Mouse (Mus musculus): ENCODE data around the gene Agtr1a.

Gene Agtr1a

DNA sequence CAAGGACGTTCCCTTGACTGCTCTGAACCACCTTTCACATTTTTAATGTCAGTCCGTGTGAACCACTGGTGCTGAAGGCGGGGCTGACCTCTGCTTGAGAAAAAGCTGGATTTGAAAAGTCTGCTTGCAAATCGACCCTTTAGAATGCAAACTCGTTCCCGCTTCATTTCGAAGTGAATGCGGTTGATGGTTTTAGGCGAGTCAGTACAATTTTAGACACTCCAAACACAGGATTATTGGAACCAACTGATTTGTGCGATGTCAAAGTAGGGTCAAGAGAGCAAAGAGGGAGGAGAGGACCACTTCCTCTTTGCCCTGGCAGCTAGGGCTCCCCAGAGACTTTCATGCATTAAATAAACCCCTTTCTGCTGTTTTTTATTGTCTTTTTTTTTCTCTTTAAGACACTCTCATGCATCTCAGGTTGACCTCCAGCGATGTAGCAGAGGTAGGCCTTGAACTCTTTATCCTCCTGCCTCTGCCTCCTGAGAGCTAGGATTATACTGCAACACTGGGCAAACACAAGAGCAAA lies 27.9 kb downstream of the Agtr1a start:
- no peak for DNase-seq (ENCODE audit: low spot score)

DNA sequence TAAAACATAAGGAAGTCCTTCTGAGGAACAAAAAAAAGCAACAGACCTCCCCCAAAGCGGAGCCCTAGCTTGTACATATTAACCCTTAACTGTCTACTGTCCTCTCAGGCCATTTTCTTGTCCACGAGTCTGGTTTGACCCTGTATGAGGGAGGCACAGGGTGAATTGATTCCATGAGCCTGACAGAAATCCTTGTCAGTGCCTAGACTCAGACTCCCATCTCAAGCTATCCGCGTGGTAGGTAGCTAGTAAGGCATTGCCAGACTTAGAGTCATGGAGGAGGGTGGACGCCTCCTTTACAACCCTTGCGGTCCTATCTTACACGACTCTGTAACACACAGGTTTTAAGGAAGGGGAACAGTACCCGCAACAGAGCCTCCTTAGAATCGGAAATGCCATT lies 28.5 kb downstream of the Agtr1a start:
- no peak for DNase-seq (ENCODE audit: low spot score)

DNA sequence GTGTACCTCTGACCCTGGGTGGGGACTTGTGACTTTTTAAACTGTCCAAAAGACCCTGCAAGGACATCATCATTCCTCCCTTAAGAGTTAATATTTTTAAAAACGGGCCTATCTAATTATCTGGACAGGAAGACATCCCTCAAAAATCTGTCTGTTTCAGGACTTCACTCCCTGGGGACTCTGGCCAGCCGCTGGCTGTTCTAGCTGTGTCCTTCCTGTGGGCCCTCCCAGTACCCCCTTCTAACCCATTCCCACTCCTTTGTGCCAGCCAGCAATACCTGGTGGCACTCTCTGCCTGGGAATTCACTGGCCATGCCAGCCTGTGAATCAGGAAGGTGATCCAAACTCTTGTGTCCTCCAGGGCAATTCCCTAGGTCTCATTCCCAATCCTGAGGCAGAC lies 29.1 kb downstream of the Agtr1a start:
- DNase-seq (ENCODE audit: low spot score), result no peak

DNA sequence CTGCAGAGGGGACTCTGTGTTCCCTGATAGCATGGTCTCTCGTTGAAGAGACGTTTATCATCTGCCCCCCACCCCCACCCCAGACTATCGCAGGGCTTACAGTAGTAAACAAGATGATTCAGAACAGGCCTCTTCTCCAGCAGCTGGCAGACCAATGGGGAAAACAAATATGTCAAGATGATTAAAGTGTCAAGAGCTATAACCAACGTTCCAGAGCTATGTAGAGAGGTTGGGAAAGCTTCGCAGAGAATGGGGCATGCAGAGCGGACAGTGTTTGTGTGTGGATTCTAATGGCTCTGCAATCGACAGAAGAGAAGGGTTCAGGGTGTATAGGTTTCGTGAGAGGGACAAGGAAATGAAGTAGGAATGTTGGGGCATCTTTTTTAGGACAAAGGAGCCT lies 31.9 kb downstream of the Agtr1a start:
- no peak for DNase-seq (ENCODE audit: low spot score)

DNA sequence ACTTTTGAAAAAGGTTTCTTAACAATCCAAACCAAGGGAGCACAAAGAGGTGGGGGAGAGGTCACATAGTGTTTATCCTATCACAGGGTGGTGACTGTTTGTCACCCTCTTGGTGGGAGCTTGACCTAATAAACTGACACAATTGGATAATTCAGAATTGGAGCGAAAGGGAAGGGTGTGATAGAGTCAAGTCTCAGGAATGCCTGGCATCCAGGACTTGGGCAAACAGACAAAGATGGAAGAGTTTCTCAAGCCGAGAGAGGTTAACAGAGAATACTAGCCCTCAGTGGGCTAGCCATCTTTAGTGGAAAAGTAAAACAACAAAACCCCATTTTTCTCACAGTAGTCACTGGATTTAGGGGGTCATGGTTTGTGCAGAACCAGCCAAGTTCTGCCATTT lies 32.5 kb downstream of the Agtr1a start:
- no peak for DNase-seq (ENCODE audit: low spot score)

DNA sequence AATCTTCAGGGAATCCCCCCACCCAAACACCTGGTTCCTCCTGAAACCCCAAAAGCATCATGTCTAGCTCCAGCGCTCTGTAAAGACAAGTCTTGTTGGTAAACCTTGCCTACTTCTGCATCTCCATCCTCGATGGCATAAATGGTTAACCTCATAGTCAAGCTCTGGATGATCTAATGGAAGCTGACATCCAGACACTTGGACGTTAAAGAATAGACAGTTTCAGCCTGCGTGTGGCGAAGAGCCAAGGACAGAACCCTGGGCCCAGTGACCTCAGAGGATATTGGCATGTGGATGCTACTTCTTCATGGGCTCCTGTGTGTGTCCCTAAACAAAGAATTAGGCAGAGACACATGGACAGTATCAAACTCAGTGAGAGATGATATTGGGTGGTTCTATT lies 42.6 kb downstream of the Agtr1a start:
- no peak for DNase-seq (ENCODE audit: low spot score)

DNA sequence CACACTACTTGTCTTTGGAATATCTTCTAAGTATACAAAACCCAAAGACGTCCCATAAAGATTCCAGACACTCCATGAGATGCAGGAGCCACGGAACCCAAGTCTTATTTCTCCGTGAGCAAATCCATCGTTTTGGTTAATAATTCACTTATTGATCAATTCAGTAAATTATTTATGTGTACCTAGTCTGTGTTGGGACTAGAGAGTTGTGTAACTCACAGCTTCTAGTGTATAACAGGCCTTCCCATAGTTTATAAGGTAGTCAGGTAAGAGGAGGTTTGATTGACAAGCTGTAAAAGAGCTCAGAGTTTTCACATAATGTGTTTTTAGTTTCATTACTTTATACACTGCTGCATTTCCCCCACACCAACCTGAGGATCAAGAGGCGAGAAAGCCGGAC lies 48.9 kb downstream of the Agtr1a start:
- no peak for DNase-seq (ENCODE audit: low spot score)

DNA sequence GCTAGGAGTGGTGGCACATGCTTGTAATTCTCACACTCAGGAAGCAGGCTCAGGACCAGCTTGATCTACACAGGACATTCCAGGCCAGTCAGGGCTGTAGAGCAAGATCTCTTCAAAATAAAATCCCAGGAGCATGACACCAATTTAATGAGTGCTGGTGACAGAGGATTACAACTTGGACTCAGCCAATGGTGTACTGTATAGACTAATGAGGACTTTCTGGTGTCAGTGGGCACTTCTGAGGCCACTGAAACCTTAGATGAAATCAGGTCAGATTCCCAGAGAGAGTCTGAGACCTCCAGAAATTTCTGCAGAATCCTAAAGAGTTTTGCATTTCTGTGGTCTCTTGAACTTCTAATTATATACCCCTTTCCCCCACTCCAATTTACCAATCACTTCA lies 57.9 kb downstream of the Agtr1a start:
- DNase-seq (ENCODE audit: low spot score), result no peak

DNA sequence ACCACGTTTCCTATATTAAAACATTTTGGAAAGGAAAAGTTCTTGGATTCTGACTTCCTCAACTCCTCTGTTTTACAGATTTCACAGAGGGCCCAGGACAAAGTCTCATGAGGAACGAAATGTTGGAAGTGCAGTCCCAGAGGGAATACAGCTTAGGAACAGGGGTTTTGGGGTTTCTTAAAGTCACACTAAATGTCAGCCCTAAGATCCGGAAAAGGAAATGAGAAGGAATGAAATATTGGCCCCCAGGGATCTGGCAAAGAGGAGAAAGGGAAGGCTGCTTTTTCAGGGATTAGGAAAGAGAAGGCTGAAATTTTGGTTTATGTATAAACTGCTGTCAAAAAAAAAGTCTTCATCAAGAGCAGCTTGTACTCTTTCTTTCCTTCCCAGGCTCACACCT lies 60.2 kb downstream of the Agtr1a start:
- no peak for DNase-seq (ENCODE audit: low spot score)

DNA sequence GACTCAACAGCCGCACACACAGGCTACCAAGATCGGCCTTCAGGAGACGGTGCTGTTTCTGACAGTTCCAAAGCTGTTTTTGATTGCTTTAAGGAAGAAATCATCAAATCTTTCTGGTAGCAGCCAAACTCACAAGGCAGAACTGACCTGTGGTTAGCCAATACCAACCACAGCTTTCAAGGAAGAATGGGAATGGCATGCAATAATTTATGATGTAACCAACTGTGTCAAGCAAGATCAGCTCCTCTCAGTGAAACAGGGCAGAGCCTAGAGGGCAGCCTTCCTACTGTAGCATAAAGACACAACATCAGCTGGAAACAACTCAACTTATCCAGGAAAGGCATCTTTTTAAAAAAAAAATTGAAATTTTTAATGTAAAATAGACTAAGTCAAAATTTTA lies 62.6 kb downstream of the Agtr1a start:
- DNase-seq (ENCODE audit: low spot score), result no peak

DNA sequence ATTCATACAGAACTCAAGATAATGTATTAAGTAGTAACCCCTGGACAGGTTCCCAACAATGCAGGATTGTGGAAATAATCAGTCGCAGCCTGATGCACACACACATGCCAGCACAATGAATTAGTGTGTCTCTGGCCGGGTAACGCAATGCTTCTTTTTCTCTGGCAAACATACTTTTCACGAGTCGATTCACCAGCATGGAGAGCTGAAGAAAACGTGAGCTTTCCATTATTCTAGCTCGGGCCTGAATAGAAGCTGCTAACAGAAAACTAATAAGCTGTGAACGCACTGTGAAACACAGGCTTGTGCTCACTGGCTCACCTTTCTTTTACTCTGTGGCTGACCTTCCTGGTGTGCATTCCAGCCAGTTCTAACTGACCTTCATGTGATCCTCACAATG lies 64.4 kb downstream of the Agtr1a start:
- no peak for DNase-seq (ENCODE audit: low spot score)

DNA sequence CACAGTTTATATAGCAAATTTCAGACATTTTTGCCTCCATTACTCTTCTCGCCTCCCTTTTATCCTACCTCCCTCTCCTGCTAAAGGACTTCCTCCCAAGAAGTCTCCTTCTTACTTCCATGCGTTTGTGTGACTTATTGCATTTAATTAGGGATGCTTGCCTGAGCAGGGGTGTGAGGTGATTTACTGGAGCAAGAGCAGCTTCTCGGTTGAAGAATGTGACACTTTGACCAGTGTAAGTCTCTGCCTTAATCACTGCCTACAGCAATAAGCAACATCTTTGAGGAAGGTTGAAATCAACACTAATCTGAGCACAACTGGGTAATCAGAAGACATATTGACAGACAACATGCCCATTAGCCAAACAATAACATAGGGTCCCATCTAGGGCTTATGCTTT lies 67.6 kb downstream of the Agtr1a start:
- no peak for DNase-seq (ENCODE audit: low spot score)

DNA sequence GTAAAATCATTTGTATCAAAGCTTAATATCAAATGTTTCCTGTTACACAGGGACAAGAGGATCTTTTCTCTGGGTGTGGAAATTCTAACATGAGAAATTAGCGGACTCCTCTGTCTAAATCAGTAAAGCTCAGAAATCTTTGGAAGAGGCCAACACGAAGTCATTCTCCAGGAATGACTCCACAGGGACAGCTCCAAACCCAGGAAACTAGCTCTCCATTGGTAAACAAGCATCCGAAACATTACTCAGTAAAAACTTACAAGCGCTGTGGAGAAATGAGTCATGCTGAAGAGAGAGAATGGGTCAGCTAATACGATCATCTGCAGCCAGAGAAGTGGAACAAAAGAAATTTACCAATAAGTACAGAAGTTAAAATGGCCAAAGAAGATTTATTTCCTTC lies 82.4 kb downstream of the Agtr1a start:
- DNase-seq (ENCODE audit: low spot score), result no peak

DNA sequence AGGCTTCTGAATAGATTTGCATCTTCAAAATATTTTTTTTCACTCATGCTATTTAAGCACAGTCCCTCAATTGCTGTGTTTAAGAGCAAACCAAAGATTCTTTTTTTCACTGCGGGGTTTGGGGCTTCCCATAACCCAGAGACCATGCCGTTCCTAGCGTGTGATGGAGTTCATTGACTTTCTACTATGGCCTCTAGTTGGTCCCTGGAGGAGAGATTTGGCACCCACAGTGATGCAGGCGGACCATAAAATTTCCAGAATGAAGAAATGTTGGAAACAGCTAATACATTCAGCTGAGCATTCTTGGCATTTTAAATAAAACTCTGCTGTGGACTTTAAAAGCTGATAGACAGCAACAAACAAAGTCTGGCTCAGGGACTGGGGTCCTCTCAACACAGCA lies 90.8 kb downstream of the Agtr1a start:
- DNase-seq (ENCODE audit: low spot score), result no peak

DNA sequence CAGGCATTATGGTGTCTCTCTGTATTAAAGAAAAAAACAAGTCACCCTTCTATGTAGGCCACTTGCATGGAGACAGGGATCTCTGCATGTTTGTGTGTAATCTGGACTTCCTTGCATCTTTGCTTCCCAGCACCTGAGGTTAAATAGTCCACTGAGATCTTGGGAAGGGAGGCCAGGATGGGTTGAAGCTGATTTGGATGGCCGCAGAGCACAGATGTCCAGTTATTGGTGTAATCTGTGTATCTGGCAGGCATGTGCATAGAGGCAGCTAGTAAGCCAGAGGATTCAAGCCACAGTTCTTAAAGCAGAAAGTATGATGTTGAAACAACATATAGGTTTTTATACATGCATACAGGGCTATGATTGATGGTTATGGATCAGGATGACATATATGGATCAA lies 91.2 kb downstream of the Agtr1a start:
- no peak for DNase-seq (ENCODE audit: low spot score)

All from ovary, adult 18-20 months (tissue).